Mouse (Mus musculus): ENCODE results near the gene Nkg7.

The Nkg7 gene

DNA sequence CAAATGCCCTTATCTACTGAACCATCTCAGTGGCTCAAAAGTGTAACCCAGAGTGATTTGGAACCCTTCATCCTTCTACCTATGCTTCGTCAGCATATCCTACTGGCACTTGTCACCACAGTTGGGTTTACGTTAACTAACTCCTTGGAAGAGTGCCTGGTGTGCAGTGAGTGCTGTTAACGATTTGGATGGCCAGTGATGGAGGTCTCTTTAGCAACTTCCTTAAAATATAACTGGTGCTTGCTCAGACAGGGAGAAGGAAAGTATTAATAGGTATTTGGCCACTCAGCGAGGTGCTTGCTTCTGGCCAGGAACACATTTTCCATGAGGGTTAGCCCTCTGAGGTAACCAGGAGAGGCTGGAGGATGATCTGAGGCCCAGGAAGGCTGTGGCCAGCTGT is 10.9 kb downstream of the Nkg7 start:
- no peak for DNase-seq (ENCODE audit: low spot score in 2 of 2)

DNA sequence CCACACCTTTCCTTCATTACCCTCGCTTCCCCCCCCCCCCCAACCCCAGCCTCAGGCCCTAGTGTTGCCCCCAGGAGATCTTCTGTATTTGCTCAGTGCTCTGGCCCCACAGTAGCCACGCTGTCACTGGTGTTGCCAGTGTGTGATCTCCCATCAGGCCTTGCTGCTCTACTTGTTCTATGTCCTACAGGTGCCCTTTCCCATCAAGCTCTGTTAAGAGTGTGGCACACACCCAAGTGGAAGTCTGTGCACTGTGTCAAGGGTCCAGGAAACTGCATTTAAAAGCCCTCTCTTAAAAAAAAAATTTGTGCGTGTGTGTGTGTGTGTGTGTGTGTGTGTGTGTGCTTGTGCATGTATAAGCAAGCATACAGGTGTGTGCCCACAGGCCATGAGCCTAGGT is 11.4 kb downstream of the Nkg7 start:
- DNase-seq (ENCODE audit: low spot score in 2 of 2), result no peak

DNA sequence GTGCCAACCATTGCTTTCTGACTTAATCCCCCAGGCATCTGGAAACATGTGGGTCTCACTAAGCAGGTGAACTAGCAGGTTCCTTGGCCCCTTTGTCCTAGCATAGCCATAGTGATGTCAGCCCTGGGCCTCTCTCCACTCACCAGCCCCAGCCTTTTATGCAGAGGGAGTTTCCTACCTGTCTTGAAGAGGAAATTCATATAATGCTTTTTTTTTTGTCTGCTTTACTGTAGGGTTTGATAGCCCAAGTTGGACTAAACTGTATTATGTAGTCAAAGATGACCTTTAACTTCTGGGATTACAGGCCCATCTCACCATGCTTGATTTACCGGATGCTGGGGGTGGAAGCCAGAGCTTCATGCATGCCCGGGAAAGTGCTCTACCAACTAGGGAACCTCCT is 12.9 kb downstream of the Nkg7 start:
- DNase-seq (ENCODE audit: low spot score in 2 of 2), result no peak

DNA sequence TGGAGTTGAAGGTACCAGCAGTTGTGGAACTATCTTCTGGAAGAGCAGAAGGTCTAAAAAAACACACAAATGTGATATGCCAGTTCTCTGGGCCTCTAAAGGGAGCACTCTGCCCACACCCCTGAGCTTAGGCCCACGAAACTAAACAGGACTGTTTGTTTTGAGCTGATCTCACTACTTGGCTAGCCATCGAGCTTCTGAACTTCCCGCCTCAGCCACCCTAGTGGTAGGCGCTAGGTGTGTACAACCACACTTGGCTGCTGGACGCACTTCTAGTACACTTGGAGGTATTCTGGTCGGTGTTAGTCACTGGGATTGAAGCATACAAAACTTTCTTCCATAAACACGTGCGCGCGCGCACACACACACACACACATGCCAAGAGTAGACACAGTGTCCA is 14.9 kb downstream of the Nkg7 start:
- DNase-seq (ENCODE audit: low spot score in 2 of 2), result no peak

DNA sequence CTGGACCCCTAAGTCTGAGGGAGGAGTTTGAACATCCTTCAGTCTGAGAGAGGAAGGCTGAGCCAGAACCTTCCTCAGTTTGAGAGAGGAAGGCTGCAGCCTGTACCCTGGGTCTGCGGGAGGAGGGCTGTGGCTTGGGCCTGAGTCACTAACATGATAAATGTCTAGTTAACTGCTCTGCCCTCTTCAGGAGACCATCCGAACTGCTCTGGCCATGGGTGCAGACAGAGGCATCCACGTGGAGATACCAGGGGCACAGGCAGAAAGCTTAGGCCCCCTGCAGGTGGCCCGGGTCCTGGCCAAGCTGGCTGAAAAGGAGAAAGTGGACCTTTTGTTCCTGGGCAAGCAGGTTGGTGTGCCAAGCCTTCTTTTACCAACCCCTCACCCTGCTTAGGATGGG is 15.7 kb downstream of the Nkg7 start:
- DNase-seq (ENCODE audit: low spot score in 2 of 2), result no peak

DNA sequence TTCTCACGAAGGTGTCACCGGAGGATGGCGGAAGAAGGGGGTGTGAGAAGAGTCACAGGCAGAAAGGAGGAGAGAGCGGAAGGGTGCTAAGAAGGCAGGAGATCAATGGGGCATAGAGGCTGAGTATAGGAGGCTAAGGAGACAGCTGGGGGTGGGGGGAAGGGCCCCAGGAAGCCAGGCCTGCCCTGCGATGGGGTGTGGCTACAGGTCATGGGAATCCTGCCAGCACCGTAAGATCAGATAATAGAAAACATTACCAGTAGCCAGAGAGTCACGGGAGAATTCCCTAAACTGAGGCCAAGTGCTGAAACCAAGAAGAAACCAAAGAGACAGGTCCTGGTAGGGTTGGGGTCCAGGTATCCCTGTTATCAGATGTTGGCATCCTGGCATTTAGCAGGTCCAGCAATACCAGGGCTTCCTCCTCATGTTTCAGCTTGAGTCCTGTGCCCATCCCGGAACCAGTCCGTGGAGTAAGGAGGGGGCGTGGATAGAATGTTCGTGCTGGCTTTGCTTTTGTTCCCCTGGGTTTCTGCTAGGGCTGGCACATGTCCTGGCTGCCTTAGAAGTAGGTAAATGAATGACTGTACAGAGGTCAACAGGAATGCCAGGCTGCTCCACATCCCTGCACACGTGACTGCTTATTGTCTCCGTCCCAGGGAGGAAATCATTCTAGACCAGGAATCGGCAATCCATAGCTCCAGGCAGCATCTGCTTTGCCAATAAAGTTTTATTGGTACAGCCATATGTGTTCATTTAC is 16.9 kb downstream of the Nkg7 start:
- DNase-seq (ENCODE audit: low spot score in 2 of 2), result no peak

DNA sequence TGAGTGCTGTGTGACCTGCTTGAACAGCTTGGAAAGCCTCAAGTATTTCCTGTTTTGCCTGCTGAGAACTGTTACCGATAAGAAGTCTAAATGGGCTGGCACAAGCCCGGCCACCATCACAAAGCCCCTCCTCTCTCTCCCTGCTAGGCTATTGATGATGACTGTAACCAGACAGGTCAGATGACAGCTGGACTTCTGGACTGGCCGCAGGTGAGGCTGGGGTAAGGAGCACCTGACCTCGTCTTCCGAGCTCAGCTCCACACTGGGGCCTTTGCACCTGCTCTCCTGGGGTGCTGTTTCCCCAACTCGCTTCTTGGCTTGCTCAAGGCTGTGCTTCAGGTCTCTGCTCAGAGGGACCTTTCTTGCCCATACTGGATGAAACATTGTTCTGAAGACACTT is 17.5 kb downstream of the Nkg7 start:
- no peak for DNase-seq (ENCODE audit: low spot score in 2 of 2)

DNA sequence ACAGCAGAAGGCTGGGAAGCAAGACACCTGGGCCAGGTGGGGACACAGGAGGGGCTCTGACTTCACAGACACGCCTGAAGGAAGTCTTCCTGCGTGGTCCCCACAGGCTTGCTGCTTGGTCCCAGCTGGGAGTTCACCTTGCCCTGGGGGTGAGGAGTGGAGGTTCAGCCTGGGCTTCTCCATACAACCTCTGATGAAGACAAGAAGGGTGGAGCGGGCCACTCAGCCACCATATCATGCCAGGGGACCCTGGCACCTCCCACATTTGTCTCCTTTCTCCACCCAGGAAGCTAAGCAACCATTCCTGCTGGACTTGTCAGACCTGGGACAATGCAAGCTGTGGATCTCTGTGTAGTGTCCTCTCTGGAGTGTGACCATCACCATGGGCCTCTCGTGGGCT is 26.0 kb downstream of the Nkg7 start, which contains the start of gene Vsig10l:
TSS of gene Vsig10l (plus strand) at position 301 of the 400 bp plus-strand sequence.
- no peak for DNase-seq (ENCODE audit: low spot score in 2 of 2)

DNA sequence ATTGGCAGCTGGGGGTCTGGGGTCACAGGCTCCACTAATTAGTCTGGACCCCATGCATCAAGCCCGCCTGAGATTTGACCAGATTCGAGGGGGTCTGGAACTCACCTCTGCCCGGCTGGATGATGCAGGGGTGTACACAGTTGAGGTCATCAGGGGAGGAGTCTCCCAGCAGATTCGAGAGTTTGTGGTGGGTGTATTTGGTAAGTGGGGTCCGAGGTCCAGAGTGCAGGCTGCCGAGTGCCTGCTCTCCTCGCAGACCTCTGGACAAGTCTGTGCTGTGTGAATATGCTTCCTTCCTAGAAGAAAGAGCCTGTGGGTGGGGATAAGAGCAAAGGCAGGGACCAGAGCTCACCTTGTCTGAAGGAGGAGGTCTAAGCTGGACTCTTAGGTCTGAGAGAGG is 27.1 kb downstream of the Nkg7 start:
- no peak for DNase-seq (ENCODE audit: low spot score in 2 of 2)

DNA sequence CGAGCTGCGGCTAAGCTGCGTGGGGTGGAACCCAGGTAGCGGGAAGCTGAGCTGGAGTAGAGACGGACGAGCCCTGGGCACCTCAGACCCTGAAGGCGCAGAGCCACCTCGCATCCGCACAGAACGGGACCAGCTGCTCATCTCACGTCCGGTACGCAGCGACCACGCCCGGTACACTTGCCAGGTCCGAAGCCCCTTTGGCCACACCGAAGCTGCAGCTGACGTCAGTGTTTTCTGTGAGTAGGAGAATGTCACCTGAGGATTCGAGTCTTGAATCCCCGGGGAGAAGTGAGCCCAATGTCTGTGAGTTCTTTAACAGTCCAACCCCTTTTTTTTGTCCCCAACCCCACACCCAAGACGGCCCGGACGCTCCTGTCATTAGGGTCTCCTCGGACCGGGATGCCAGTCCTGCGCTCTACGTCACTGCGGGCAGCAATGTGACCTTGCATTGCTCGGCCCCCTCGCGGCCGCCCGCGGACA is 28.0 kb downstream of the Nkg7 start:
- no peak for DNase-seq (ENCODE audit: low spot score in 2 of 2)

DNA sequence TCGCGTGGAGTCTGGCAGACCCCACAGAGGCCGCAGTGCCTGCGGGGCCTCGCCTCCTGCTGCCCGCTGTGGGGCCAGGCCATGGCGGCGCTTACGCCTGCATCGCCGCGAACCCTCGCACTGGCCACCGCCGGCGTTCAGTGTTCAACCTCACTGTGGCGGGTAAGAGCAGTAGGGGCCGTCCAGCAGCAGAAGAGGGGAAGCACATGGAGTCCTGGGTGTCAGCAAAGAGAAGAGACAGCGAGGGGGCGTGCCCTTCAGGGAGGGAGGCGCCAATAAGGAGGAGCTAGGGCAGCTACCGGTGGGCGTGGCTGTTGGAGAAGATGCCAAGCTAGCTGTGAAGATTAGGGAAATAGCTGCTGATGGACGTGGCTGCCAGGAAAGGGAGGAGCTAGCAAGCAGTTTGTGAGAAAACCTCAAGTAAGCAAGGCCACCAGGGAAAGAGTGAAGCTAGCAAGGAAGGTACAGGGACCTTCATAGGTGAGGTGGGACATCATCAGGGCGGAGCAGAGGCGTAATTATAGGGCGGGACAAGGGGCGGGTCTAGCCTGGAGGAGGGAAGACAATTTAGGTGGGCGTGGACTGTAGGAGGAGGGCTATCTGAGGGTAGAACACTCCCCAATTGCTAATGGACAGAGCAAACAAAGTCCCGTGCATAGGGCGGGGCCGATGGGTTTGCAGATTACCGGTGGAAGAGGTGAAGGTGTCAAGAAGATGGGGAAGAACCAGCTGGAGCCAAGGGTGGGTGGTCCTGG is 28.6 kb downstream of the Nkg7 start:
- peak; percentile 80 for DNase-seq (ENCODE audit: low spot score in 2 of 2)

DNA sequence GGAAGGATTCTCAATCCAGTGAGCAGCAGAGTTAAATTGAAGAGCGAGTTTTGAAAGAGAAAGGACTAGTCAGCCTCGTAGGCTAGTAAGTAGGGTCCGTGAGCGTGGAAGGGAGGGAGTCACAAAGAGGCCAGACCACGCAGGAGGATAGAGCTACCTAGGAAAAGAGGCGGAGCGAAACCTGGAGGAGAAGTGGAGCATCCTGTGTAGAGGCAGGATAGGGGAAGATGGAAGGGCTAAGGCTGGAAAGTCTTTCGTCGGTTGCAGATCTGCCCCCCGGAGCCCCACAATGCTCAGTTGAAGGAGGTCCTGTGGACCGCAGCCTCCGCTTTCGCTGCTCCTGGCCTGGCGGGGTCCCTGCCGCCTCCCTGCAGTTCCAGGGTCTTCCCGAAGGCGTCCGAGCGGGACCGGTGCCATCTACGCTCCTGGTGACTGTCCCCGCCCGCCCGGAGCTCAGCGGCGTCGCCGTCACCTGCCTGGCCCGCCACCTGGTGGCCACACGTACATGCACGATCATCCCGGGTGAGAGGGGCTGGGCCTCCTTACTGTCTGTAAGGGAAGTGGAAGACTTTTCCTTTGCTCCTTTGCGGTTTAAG is 29.3 kb downstream of the Nkg7 start:
- peak; percentile 61 to 79 for DNase-seq (ENCODE audit: low spot score in 2 of 2)

DNA sequence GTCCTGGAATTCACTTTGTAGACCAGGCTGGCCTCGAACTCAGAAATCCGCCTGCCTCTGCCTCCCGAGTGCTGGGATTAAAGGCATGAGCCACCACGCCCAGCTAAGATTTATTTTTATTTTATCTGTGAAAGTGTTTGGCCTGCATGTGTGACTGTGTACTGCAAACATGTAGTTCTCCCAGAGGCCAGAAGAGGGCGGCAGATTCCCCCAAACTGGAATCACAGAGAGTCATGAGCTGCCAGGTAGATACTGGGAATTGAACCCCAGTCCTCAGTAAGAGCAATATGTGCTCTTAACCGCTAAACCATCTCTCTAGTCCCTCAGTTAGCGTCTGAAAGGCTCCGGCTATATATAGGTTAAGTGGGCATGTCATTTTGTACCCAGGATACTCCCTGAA is 33.5 kb downstream of the Nkg7 start:
- no peak for DNase-seq (ENCODE audit: low spot score in 2 of 2)

DNA sequence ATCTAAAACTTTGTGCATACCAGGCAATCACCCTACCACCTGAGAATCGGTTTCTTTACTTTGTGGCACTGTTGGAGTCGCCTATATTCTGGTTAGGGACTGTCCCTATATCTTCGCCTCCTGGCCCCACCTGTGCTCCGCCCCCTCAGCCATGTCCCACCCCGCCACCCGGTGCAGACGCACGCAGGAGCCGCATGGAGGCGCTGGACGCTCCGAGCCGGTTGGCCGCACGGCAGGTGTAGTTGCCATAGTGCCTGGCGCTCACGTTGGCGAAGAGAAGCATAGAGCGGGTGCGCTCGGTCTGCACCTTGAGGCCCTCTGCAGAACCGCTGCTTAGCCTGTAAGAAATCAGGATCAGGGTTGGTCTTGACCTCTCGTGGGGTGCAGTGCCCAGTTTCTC is 38.8 kb downstream of the Nkg7 start:
- DNase-seq (ENCODE audit: low spot score in 2 of 2), result no peak

DNA sequence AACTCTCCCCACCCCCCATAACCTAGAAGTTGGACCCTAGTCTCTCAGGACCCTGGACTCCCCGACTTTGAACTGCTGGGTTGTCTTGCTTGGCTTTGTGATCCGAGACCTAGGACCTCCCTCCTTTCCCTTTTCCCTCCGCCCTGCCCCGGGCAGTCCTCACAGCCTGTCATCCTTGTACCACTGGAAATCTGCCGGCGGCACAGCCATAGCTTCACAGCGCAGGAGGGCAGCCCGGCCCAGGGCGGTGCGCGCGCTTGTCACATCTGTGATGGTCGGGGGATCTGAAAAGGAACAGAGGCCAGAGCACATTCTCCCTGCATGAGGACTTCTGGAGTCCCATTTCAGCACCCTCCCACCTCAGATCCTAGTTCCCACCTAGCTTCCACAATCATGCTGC is 39.5 kb downstream of the Nkg7 start:
- no peak for DNase-seq (ENCODE audit: low spot score in 2 of 2)

DNA sequence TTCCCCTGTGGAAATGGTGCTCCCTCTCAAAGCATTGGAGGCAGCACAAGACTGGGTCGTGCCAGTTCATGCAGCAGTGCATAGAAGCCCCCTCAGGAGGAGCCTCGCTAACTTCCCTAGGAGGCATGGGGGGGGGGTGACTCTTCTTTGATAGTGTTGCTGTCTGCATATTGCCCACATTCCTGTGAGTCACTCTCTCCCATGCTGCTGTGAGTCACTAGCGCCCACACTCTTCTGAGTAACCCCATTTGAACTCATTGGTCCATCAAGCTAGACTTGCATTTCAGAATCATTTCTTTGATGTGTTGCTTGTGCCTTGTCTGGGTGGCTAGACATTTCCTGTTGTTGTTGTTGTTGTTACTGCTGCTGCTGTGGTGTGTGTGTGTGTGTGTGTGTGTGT is 44.3 kb downstream of the Nkg7 start:
- DNase-seq (ENCODE audit: low spot score in 2 of 2), result no peak

DNA sequence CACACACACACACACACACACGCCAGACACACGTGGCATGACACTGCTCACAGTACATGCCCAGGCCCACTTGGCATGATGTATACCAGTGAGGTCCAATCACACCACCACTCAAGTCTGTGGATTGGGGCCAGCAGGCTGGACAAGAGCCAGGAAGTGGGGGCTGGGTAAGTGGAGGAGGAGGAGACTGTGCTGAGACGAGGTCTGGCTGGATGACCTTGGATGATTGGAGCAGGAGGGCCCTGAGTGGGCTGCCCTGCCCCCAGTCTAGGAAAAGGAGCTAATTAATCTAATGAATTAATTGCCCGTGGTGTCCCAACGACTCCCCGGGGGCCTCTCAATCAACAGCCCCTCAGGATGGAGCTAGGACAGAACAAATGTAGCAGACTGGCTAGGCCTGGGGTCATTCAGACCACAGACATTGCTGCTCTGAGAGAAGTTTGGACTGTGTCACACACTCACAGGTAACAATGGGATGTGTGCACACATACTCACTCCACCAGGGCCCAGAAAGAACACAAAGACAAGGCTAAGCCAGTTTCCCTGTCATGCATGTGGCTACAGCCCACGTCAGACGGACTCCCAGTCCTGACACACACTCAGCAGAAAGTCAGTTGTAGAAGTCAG is 45.3 kb downstream of the Nkg7 start:
- DNase-seq (ENCODE audit: low spot score in 2 of 2), result no peak

DNA sequence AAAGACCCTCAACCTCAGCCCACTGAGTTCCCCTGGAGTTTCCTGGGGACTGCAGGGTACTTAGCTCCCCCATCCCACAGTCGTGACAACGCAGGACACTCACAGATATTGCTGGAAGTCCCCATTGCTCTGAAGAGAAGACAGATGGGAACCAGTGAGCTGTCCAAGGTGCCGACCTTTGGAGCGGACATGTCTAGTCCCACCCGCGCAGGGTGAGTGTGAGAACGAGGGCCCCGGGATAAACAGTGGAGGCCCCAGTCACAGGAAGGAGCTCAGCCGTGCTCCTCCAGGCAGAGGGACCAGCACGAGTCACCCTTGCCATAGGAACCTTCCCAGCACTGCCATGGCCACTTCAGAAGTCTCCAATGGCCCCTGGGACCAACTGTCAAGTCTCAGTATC is 46.4 kb downstream of the Nkg7 start:
- no peak for DNase-seq (ENCODE audit: low spot score in 2 of 2)
